1 mouse cellular context compared by ENCODE assay signal in the genomic region with DNA sequence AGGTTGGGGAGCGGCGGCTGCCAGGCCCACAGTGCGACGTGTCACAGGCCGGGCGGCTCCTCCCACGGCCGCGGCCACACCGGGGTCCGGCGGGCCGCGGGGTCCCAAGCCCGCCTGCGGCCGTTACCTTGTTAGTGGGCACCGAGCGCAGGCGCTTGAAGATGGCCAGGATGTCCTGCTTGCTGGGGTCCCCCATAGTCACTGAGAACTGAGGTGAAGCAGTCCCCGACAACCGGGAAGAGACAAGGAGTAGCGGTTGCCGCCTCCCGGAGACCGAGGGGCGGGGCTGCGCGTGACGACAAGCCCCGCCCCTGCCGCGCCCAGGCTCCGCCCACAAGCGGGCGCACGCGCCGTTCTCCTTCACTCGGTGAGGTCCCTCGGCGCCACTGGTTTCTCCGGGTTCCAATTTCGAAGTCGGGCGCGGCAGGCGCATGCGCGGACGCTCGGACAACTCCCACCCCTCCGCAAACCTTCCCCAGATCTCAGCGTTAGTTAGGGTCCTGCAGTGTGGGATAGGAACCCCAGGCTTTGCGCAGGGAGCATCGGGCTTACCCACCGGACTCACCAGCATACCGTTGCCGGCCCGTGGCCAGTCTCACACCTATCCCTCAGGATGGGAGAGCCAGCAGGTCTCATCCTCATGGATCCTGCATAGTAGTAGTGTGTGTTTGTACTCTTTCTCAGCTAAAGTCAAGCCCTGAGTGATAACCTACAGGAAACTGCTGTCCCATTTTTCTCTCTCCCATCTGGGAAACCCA.
TF ChIP-seq lines count a peak whose summit lies in the region.

A gene (minus strand): TSS at position 294 of the 758 bp plus-strand sequence.

TF ChIP-seq in CH12.LX, 34 proteins besides CTCF, POLR2A, EP300 and RAD21 (continued from another document):
- TF ChIP-seq MAX (IDR thresholded peaks at IDR 0.05; ENCODE audit: low read length): peak; percentile 82
- no peak for TF ChIP-seq GABPA (IDR thresholded peaks at IDR 0.05; ENCODE audit: insufficient replicate concordance, low read depth, low read length)
- TF ChIP-seq NELFE (IDR thresholded peaks at IDR 0.05; ENCODE audit: low read depth, low read length): peak; percentile 57
- TF ChIP-seq MXI1 (IDR thresholded peaks at IDR 0.05; ENCODE audit: low read depth, low read length): peak; percentile 75
- no peak for TF ChIP-seq SMC3 (IDR thresholded peaks at IDR 0.05; ENCODE audit: low read depth, low read length)
- TF ChIP-seq RCOR1 (conservative IDR thresholded peaks at IDR 0.05; ENCODE audit: low read depth, low read length): no peak
- TF ChIP-seq IRF4 (IDR thresholded peaks at IDR 0.05; ENCODE audit: low read depth, low read length): peak; percentile 44; the same call in 1 of the 2 replicates
- TF ChIP-seq BHLHE40 (IDR thresholded peaks at IDR 0.05; ENCODE audit: low read depth, low read length): peak; percentile 67
- 0 out of 2 replicates have a peak, but pooled peaks have one; percentile 51 for TF ChIP-seq MAZ (IDR thresholded peaks at IDR 0.05; ENCODE audit: low read depth, low read length)
- TF ChIP-seq MYC (IDR thresholded peaks at IDR 0.05; ENCODE audit: low read depth, low read length): no peak
- TF ChIP-seq KAT2A (IDR thresholded peaks at IDR 0.05; ENCODE audit: insufficient replicate concordance, low read length): 0 out of 2 replicates have a peak, but pooled peaks have one; percentile 29
- 0 out of 2 replicates have a peak, but pooled peaks have one; percentile 54 for TF ChIP-seq HCFC1 (IDR thresholded peaks at IDR 0.05; ENCODE audit: low read depth, low read length)
- peak; percentile 96 for TF ChIP-seq NRF1 (IDR thresholded peaks at IDR 0.05; ENCODE audit: low read depth, low read length)
- TF ChIP-seq ZKSCAN1 (IDR thresholded peaks at IDR 0.05; ENCODE audit: borderline replicate concordance, low read depth, low read length): no peak
- TF ChIP-seq USF2 (conservative IDR thresholded peaks at IDR 0.05; ENCODE audit: low read depth, low read length): no peak; the same call in 1 of the 2 replicates
- peak; percentile 60 for TF ChIP-seq ELF1 (IDR thresholded peaks at IDR 0.05; ENCODE audit: low read depth, low read length)
- TF ChIP-seq E2F4 (IDR thresholded peaks at IDR 0.05; ENCODE audit: insufficient replicate concordance, low read depth, low read length): 0 out of 2 replicates have a peak, but pooled peaks have one; percentile 30
TF ChIP-seq in CH12.LX: peak in this region for 13.
